Mouse (Mus musculus) embryonic facial prominence, embryonic 10.5 days (tissue): ENCODE results near the gene Mgat4d. TPM values are rescaled to one million over a fixed set of nuclear protein-coding genes. Genes with fewer than 3 reads are reported as not detected.
"Not testable (repeated sequence)": the region's sequence is repeated elsewhere in the genome, so short reads cannot be mapped to it uniquely, and the experiment has no call there.

Experiments used
- DNase-seq: peaks from one replicate; pipeline ENCODE4 v3.0.0-alpha.2; 2017; ENCODE audit warnings: low spot score
- H3K27ac ChIP-seq: fragments of 300-500 bp; sonication (generic); replicated peaks from 2 replicates; pipeline ENCODE4 v1.5.1; 2016; ENCODE audit warnings: mild to moderate bottlenecking
- H3K27me3 ChIP-seq: fragments of 300-500 bp; sonication (generic); replicated peaks from 2 replicates; pipeline ENCODE4 v1.6.1; 2016; ENCODE audit warnings: low read depth, mild to moderate bottlenecking; ENCODE audit not compliant: poor library complexity, severe bottlenecking
- H3K36me3 ChIP-seq: fragments of 300-500 bp; sonication (generic); replicated peaks from 2 replicates; pipeline ENCODE4 v1.6.1; 2016; ENCODE audit warnings: mild to moderate bottlenecking, moderate library complexity
- H3K4me1 ChIP-seq: fragments of 300-500 bp; sonication (generic); 2 replicates; pipeline ENCODE4 v1.6.1; 2016
- H3K4me3 ChIP-seq: fragments of 300-500 bp; sonication (generic); 2 replicates; pipeline ENCODE4 v1.5.1; 2016; ENCODE audit warnings: mild to moderate bottlenecking, moderate library complexity
- H3K9me3 ChIP-seq: fragments of 300-500 bp; sonication (generic); 2 replicates; pipeline ENCODE4 v1.6.1; 2016; ENCODE audit warnings: mild to moderate bottlenecking
- WGBS: fragments of 180-500 bp; shearing (Covaris S2); methylation state at CpG from one replicate; pipeline ENCODE4 v1.1.7; 2016; 5-methylcytosine and 5-hydroxymethylcytosine counted together
- polyA plus RNA-seq: library from polyadenylated mRNA; unstranded; fragments of >200 nt; fragmentation: Nextera tagmentation; extraction: Ambion mirVana; gene quantifications from 2 replicates; pipeline ENCODE4 v1.2.1, GENCODE M21; 2016

Mgat4d gene
- not detected in 2 replicates for polyA plus RNA-seq

- no peak within 1 kb of the TSS for H3K27ac ChIP-seq
- no peaks in the 10 kb centered on the region for H3K4me1 ChIP-seq
- no peak within 1 kb of the TSS for H3K4me3 ChIP-seq
- 88% methylated on average over 18 of the region's 18 CpGs for WGBS
- no peak for DNase-seq
- H3K27me3 ChIP-seq = no peaks in the 10 kb centered on the region
- no peaks in the 10 kb centered on the region for H3K36me3 ChIP-seq
- no peaks in the 10 kb centered on the region for H3K9me3 ChIP-seq
These were observed at the start of gene Mgat4d for GRCm38 (mm10) chr8:83348263-83348662. Mgat4d (plus strand) TSS chr8:83348471.

GRCm38 (mm10) chr8:83300135-83300534 lies 48.1 kb upstream of the Mgat4d start:
- 63% methylated on average over 1 of the region's 1 CpGs for WGBS
- Histone ChIP-seq H3K27me3 (no peaks in the 10 kb centered on the region), H3K9me3 (0 out of 2 replicates have a peak, but pooled peaks cover 2% of the 10 kb centered on the region), H3K27ac (no peak overlapping the region), H3K4me3 (no peak overlapping the region), H3K4me1 (peaks cover 5% of the 10 kb centered on the region; the same call in 1 of the 2 replicates), H3K36me3 (no peaks in the 10 kb centered on the region)
- no peak for DNase-seq

- H3K9me3 ChIP-seq = 0 out of 2 replicates have a peak, but pooled peaks cover 2% of the 10 kb centered on the region
- no peaks in the 10 kb centered on the region for H3K36me3 ChIP-seq
- DNase-seq = no peak
- no peak overlapping the region for H3K27ac ChIP-seq
- no peak overlapping the region for H3K4me3 ChIP-seq
- H3K4me1 ChIP-seq = no peaks in the 10 kb centered on the region
- WGBS = 95% methylated on average over 1 of the region's 1 CpGs
- H3K27me3 ChIP-seq = no peaks in the 10 kb centered on the region
These were observed 43.3 kb upstream of the Mgat4d start for GRCm38 (mm10) chr8:83304946-83305345.

- Histone ChIP-seq H3K36me3 (peaks cover 12% of the 10 kb centered on the region; the same call in 1 of the 2 replicates), H3K9me3 (no peaks in the 10 kb centered on the region), H3K4me3 (no peak overlapping the region), H3K27ac (no peak overlapping the region), H3K4me1 (no peaks in the 10 kb centered on the region), H3K27me3 (no peaks in the 10 kb centered on the region)
- WGBS = 86% methylated on average over 6 of the region's 6 CpGs
- DNase-seq = no peak
These were observed 38.4 kb upstream of the Mgat4d start for GRCm38 (mm10) chr8:83309836-83310235.

- not testable (repeated sequence) for H3K4me1 ChIP-seq, H3K9me3 ChIP-seq, DNase-seq, H3K4me3 ChIP-seq, H3K27me3 ChIP-seq, H3K27ac ChIP-seq
- 77% methylated on average over 4 of the region's 4 CpGs for WGBS
- peaks cover 54% of the 10 kb centered on the region for H3K36me3 ChIP-seq
These were observed 33.2 kb upstream of the Mgat4d start for GRCm38 (mm10) chr8:83315084-83315483.

GRCm38 (mm10) chr8:83315691-83316090 lies 32.6 kb upstream of the Mgat4d start:
- no peaks in the 10 kb centered on the region for H3K9me3 ChIP-seq
- no peak overlapping the region for H3K4me3 ChIP-seq
- H3K4me1 ChIP-seq = peaks cover 10% of the 10 kb centered on the region
- DNase-seq = no peak
- no peaks in the 10 kb centered on the region for H3K27me3 ChIP-seq
- WGBS = 53% methylated on average over 2 of the region's 2 CpGs
- no peak overlapping the region for H3K27ac ChIP-seq
- H3K36me3 ChIP-seq = peaks cover 60% of the 10 kb centered on the region

DNA sequence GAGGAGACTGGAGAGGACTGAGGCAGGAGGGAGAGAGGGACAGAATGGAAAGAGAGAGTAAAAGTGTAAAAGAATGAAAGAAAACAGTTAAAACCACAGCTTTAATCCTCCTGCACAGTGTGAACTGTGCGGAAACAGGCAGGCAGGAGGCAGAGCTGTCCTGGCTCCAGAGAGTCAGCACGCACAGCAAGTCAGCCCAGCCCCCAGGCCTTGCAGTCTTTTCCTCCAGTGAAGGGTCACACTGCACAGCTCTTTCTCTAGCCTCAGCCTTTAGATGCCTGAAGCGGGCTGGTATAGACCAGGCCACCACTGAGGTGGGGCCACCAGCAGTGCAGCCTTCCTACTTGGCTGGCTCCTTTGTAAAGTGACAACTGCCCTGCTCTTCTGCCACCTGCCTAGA lies 27.7 kb upstream of the Mgat4d start:
- H3K9me3 ChIP-seq = no peaks in the 10 kb centered on the region
- H3K36me3 ChIP-seq = peaks cover 68% of the 10 kb centered on the region
- peaks cover 14% of the 10 kb centered on the region for H3K4me1 ChIP-seq
- peak; percentile 38 for DNase-seq
- H3K4me3 ChIP-seq = no peak overlapping the region
- H3K27me3 ChIP-seq = no peaks in the 10 kb centered on the region
- WGBS = 34% methylated on average over 3 of the region's 3 CpGs
- H3K27ac ChIP-seq = peak overlapping the region; percentile 41; the same call in 1 of the 2 replicates

DNA sequence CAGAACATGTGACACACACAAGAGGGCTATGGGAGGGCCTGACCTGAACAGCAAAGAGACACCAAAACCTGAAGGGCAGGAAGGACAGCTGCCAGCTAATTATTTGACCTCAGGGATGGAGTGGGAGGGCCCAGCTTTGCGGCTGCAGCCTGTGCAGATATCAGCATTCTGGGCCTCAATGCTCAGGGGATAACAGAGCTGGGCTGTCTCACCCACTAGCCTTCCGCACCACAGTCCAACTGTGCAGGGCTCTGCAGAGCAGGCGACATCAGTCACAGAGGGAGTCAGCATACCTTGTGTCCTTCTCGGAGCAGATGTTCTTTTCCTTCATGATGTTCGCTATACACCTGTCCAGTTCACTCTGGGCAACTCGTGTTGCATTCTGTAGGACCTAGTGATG lies 25.9 kb upstream of the Mgat4d start:
- Histone ChIP-seq H3K36me3 (peaks cover 63% of the 10 kb centered on the region), H3K4me3 (no peak overlapping the region)
- 92% methylated on average over 6 of the region's 6 CpGs for WGBS

GRCm38 (mm10) chr8:83323056-83323455 lies 25.2 kb upstream of the Mgat4d start:
- Histone ChIP-seq H3K36me3 (peaks cover 64% of the 10 kb centered on the region), H3K27me3 (no peaks in the 10 kb centered on the region), H3K9me3 (no peaks in the 10 kb centered on the region), H3K4me3 (no peak overlapping the region), H3K4me1 (peaks cover 11% of the 10 kb centered on the region), H3K27ac (no peak overlapping the region)
- no peak for DNase-seq
- WGBS = 83% methylated on average over 2 of the region's 2 CpGs

More for the DNA sequence above, 25.9 kb upstream of the Mgat4d start:
- H3K27ac ChIP-seq = no peak overlapping the region
- H3K4me1 ChIP-seq = peaks cover 11% of the 10 kb centered on the region
- no peaks in the 10 kb centered on the region for H3K9me3 ChIP-seq
- no peak for DNase-seq
- no peaks in the 10 kb centered on the region for H3K27me3 ChIP-seq

- Histone ChIP-seq H3K27me3 (no peaks in the 10 kb centered on the region), H3K4me1 (peaks cover 11% of the 10 kb centered on the region), H3K9me3 (no peaks in the 10 kb centered on the region), H3K4me3 (no peak overlapping the region), H3K36me3 (peaks cover 34% of the 10 kb centered on the region), H3K27ac (no peak overlapping the region)
- 91% methylated on average over 5 of the region's 5 CpGs for WGBS
- no peak for DNase-seq
These were observed 20.4 kb upstream of the Mgat4d start for GRCm38 (mm10) chr8:83327889-83328288.

DNA sequence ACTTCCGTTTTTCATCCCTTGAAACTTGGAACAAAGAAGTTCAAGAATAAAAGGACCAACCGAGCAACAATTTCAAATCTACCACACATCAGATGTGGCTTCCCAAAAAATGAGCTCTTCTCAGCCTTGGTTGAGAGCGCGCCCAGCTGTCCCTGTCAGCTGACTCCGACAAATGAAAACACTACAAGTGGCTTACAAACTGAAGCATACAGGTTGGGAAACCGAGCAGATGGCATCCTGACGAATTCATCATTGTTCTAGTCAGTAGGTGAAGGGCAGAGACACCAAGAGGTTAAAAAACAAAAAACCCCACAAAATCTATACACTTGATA lies 16.7 kb upstream of the Mgat4d start:
- H3K4me3 ChIP-seq = peak overlapping the region; percentile 93
- H3K9me3 ChIP-seq = no peaks in the 10 kb centered on the region
- peak overlapping the region; percentile 90 for H3K27ac ChIP-seq
- peak; percentile 21 for DNase-seq
- H3K4me1 ChIP-seq = peaks cover 14% of the 10 kb centered on the region
- peaks cover 27% of the 10 kb centered on the region for H3K36me3 ChIP-seq
- peaks cover 20% of the 10 kb centered on the region for H3K27me3 ChIP-seq
- WGBS = 11% methylated on average over 7 of the region's 7 CpGs

DNA sequence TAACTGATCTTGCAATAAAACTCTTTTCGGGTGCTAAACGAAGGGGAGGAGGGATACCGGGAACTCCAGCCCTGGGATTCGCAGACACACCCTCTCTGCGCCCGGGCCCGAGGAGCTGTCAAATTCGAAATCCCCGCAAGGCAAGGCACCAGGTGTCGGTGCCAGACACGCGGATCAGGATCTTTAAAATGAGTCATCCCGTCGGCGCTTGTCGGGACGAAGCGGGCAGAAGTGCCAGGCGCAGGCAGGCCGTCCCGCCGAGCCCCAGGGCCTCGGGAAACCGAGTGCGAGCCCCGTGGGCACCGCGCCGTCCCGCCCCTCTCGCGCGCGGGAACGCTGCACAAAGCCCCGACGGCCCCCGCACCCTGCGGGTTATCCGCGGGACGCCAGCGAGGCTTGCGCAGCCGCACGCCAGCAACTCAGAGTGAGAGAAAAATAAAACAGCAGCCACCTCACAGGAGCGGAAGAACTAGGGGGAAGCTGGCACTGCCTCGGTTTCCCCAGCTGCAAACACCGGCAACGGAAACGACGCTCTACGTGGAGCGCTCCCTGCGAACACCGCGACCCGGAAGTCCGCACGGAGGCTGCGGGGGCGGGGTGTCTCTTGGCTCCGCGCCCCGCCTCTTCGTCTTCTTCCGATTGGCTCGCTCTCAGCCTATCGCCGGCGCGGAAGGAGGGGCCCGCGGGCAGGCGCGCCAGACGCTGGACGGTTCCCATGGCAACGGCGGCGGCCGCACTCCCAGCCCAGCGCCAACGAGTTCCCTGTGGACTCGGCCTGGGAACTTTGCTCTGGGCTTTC lies 16.2 kb upstream of the Mgat4d start, which contains the start of gene Elmod2:
TSS of gene Elmod2 (minus strand) at position 588 of the 799 bp plus-strand sequence.
- Histone ChIP-seq H3K36me3 (peaks cover 21% of the 10 kb centered on the region), H3K4me3 (peak within 1 kb of the TSS; percentile 93), H3K27me3 (peaks cover 20% of the 10 kb centered on the region), H3K4me1 (peaks cover 14% of the 10 kb centered on the region), H3K9me3 (no peaks in the 10 kb centered on the region), H3K27ac (peak within 1 kb of the TSS; percentile 90)
- under 1% methylated on average over 85 of the region's 85 CpGs for WGBS
- DNase-seq = peak; percentile 98

- Histone ChIP-seq H3K9me3 (no peaks in the 10 kb centered on the region), H3K4me3 (peak overlapping the region; percentile 93), H3K4me1 (peaks cover 14% of the 10 kb centered on the region), H3K36me3 (peaks cover 14% of the 10 kb centered on the region), H3K27ac (peak overlapping the region; percentile 90; the same call in 1 of the 2 replicates), H3K27me3 (peaks cover 20% of the 10 kb centered on the region)
- no peak for DNase-seq
- WGBS = 6% methylated on average over 7 of the region's 7 CpGs
These were observed 15.4 kb upstream of the Mgat4d start for GRCm38 (mm10) chr8:83332864-83333263.
